Comparison of ENCODE assay signal across 7 mouse cellular contexts in genomic region chr6:42325268-42325609, GRCm38 (mm10). TPM values are rescaled to one million over a fixed set of nuclear protein-coding genes. Genes with fewer than 3 reads are reported as not detected.
DNase-seq lines count a peak whose midpoint lies in the region; ATAC-seq and TF ChIP-seq lines count a peak whose summit lies in the region.

No protein-coding gene starts in this region.

- no peak for TF ChIP-seq POLR2A in heart, adult 2 months (IDR thresholded peaks at IDR 0.05; ENCODE audit: insufficient read depth, low read depth, low read length)
- TF ChIP-seq POLR2A in kidney, adult 2 months (IDR thresholded peaks at IDR 0.05; ENCODE audit: low read depth, low read length) = no peak

- H3K4me2 ChIP-seq in embryonic facial prominence, embryonic 12.5 days (replicated peaks) = peak overlapping the region; percentile 97
- H3K4me2 ChIP-seq in limb, embryonic 12.5 days = peak overlapping the region; percentile 96
- peak overlapping the region; percentile 89 for H3K4me2 ChIP-seq in midbrain, embryonic 14.5 days (ENCODE audit: low read length)

- ATAC-seq in embryonic facial prominence, embryonic 12.5 days (ENCODE audit: insufficient number of reproducible peaks, insufficient read depth, low FRiP score, low TSS enrichment) = no peak
- no peak for ATAC-seq in limb, embryonic 12.5 days (ENCODE audit: insufficient number of reproducible peaks, insufficient read depth, low FRiP score, low TSS enrichment, low read depth)
- peak; percentile 1; the same call in 1 of the 2 replicates for ATAC-seq in midbrain, embryonic 14.5 days (ENCODE audit: low FRiP score, low TSS enrichment)

- H3K4me1 ChIP-seq in embryonic facial prominence, embryonic 12.5 days = peaks cover 7% of the 10 kb centered on the region; the same call in 1 of the 2 replicates
- peaks cover 2% of the 10 kb centered on the region for H3K4me1 ChIP-seq in heart, adult 2 months (ENCODE audit: control insufficient read depth, insufficient read depth, low read length)
- no peaks in the 10 kb centered on the region for H3K4me1 ChIP-seq in kidney, adult 2 months (ENCODE audit: control insufficient read depth, insufficient read depth, low read length)
- H3K4me1 ChIP-seq in limb, embryonic 12.5 days (replicated peaks) = peaks cover 10% of the 10 kb centered on the region
- H3K4me1 ChIP-seq in midbrain, embryonic 14.5 days (ENCODE audit: control insufficient read depth, insufficient read depth, low read length) = peaks cover 11% of the 10 kb centered on the region

- intact Hi-C loops in heart, adult 2 months (cut with DNase I) = loop anchor here (2.0 to 10.0 kb wide), 2 partner anchors 98 to 560 kb away; no protein-coding TSS in a partner anchor

- H3K27ac ChIP-seq in embryonic facial prominence, embryonic 12.5 days = 0 out of 2 replicates have a peak overlapping the region, but pooled peaks have one; percentile 37
- H3K27ac ChIP-seq in heart, adult 2 months = peak overlapping the region; percentile 4; the same call in 1 of the 2 replicates
- no peak overlapping the region for H3K27ac ChIP-seq in kidney, adult 2 months (ENCODE audit: insufficient read depth, low read depth, low read length)
- H3K27ac ChIP-seq in limb, embryonic 12.5 days = no peak overlapping the region
- H3K27ac ChIP-seq in midbrain, embryonic 14.5 days (replicated peaks; ENCODE audit: low read depth, low read length) = peak overlapping the region; percentile 89

- H3K27me3 ChIP-seq in embryonic facial prominence, embryonic 12.5 days = peaks cover 27% of the 10 kb centered on the region
- H3K27me3 ChIP-seq in heart, adult 2 months (ENCODE audit: control insufficient read depth, insufficient read depth, low read length) = peaks cover 10% of the 10 kb centered on the region
- peaks cover 2% of the 10 kb centered on the region; the same call in 1 of the 2 replicates for H3K27me3 ChIP-seq in kidney, adult 2 months (replicated peaks; ENCODE audit: control insufficient read depth, insufficient read depth, low read length)
- peaks cover 43% of the 10 kb centered on the region for H3K27me3 ChIP-seq in limb, embryonic 12.5 days
- H3K27me3 ChIP-seq in midbrain, embryonic 14.5 days (ENCODE audit: control insufficient read depth, insufficient read depth, low read length) = no peaks in the 10 kb centered on the region

- peak; percentile 94 for TF ChIP-seq CTCF in heart, adult 2 months (IDR thresholded peaks at IDR 0.05)
- peak; percentile 78 for TF ChIP-seq CTCF in kidney, adult 2 months (conservative IDR thresholded peaks at IDR 0.05; ENCODE audit: insufficient read depth, insufficient read length, low read depth, low read length)

- 1% methylated on average over 7 of the region's 7 CpGs for WGBS in embryonic facial prominence, embryonic 12.5 days
- 10% methylated on average over 7 of the region's 7 CpGs for WGBS in heart, adult 2 months
- 9% methylated on average over 7 of the region's 7 CpGs for WGBS in kidney, adult 2 months
- 3% methylated on average over 7 of the region's 7 CpGs for WGBS in limb, embryonic 12.5 days
- WGBS in midbrain, embryonic 14.5 days = under 1% methylated on average over 7 of the region's 7 CpGs

- peak; percentile 69 for DNase-seq in adrenal gland, postnatal 25 days
- peak; percentile 76 to 85 for DNase-seq in heart, adult 2 months
- DNase-seq in kidney, adult 2 months = peak; percentile 72
- peak; percentile 87 for DNase-seq in midbrain, embryonic 14.5 days
- peak; percentile 53 for DNase-seq in spleen, adult 12 weeks (ENCODE audit: low spot score)

- H3K9ac ChIP-seq in embryonic facial prominence, embryonic 12.5 days = peak overlapping the region; percentile 61; the same call in 1 of the 2 replicates
- H3K9ac ChIP-seq in heart, adult 2 months (ENCODE audit: low read depth, low read length) = peak overlapping the region; percentile 68
- peak overlapping the region; percentile 77 for H3K9ac ChIP-seq in limb, embryonic 12.5 days (replicated peaks)
- H3K9ac ChIP-seq in midbrain, embryonic 14.5 days (replicated peaks; ENCODE audit: low read length) = peak overlapping the region; percentile 92

- H3K79me2 ChIP-seq in heart, adult 2 months (replicated peaks; ENCODE audit: control insufficient read depth, insufficient read depth, low read length) = no peaks in the 10 kb centered on the region

- TF ChIP-seq EP300 in heart, adult 2 months (IDR thresholded peaks at IDR 0.05; ENCODE audit: insufficient read depth, low read depth, low read length) = 0 out of 2 replicates have a peak, but pooled peaks have one; percentile 4

- peak overlapping the region; percentile 59 for H3K4me3 ChIP-seq in embryonic facial prominence, embryonic 12.5 days
- peak overlapping the region; percentile 50 for H3K4me3 ChIP-seq in heart, adult 2 months
- no peak overlapping the region for H3K4me3 ChIP-seq in kidney, adult 2 months (ENCODE audit: insufficient read depth, low read depth, low read length)
- H3K4me3 ChIP-seq in limb, embryonic 12.5 days (replicated peaks) = peak overlapping the region; percentile 72
- peak overlapping the region; percentile 63 for H3K4me3 ChIP-seq in midbrain, embryonic 14.5 days (replicated peaks; ENCODE audit: low read depth, low read length)

- H3K9me3 ChIP-seq in embryonic facial prominence, embryonic 12.5 days = no peaks in the 10 kb centered on the region
- no peaks in the 10 kb centered on the region for H3K9me3 ChIP-seq in limb, embryonic 12.5 days
- H3K9me3 ChIP-seq in midbrain, embryonic 14.5 days (ENCODE audit: control insufficient read depth, low read length) = no peaks in the 10 kb centered on the region

- no peaks in the 10 kb centered on the region for H3K36me3 ChIP-seq in embryonic facial prominence, embryonic 12.5 days
- no peaks in the 10 kb centered on the region for H3K36me3 ChIP-seq in heart, adult 2 months (ENCODE audit: control insufficient read depth, insufficient read depth, low read length)
- no peaks in the 10 kb centered on the region for H3K36me3 ChIP-seq in kidney, adult 2 months (ENCODE audit: control insufficient read depth, insufficient read depth, low read length)
- H3K36me3 ChIP-seq in limb, embryonic 12.5 days = no peaks in the 10 kb centered on the region
- H3K36me3 ChIP-seq in midbrain, embryonic 14.5 days (ENCODE audit: control insufficient read depth, insufficient read depth, low read length) = peaks cover 6% of the 10 kb centered on the region; the same call in 1 of the 2 replicates

RNA-seq across cellular contexts. Expression of gene Fam131b, which starts 0.8 kb away (rescaled TPM):
- 0.24 TPM in 1 of 2 replicates, not detected in the other for total RNA-seq in adrenal gland, postnatal 25 days (2021)
- 1.2 and 1.4 TPM in 2 replicates for polyA plus RNA-seq in embryonic facial prominence, embryonic 12.5 days (2016; fragmentation: Nextera tagmentation; extraction: Ambion mirVana)
- under 1 TPM; 0.60 to 0.61 TPM for total RNA-seq in heart, adult 2 months (2021)
- polyA plus RNA-seq in heart, adult 2 months (2012; rRNA removed) = 0.82 and 0.88 TPM in 2 replicates
- polyA plus RNA-seq in kidney, adult 2 months (2012; rRNA removed) = 0.05 TPM in 2 replicates
- polyA plus RNA-seq in limb, embryonic 12.5 days (2016; fragmentation: Nextera tagmentation; extraction: Ambion mirVana) = 0.68 and 0.79 TPM in 2 replicates
- polyA plus RNA-seq in midbrain, embryonic 14.5 days (2014; fragmentation: Nextera tagmentation; extraction: Ambion mirVana) = 4.6 and 6.2 TPM in 2 replicates

RNA-seq across cellular contexts. Expression of gene Zyx, which starts 24.2 kb away (rescaled TPM):
- total RNA-seq in adrenal gland, postnatal 25 days (2021) = 105 and 140 TPM in 2 replicates
- polyA plus RNA-seq in embryonic facial prominence, embryonic 12.5 days (2016; fragmentation: Nextera tagmentation; extraction: Ambion mirVana) = 102 and 107 TPM in 2 replicates
- 10 to 100 TPM; 45.8 to 60.2 TPM for total RNA-seq in heart, adult 2 months (2021)
- 77.7 and 110 TPM in 2 replicates for polyA plus RNA-seq in heart, adult 2 months (2012; rRNA removed)
- polyA plus RNA-seq in kidney, adult 2 months (2012; rRNA removed) = 90.0 and 94.2 TPM in 2 replicates
- polyA plus RNA-seq in limb, embryonic 12.5 days (2016; fragmentation: Nextera tagmentation; extraction: Ambion mirVana) = 86.1 and 109 TPM in 2 replicates
- 42.1 and 55.7 TPM in 2 replicates for polyA plus RNA-seq in midbrain, embryonic 14.5 days (2014; fragmentation: Nextera tagmentation; extraction: Ambion mirVana)

RNA-seq across cellular contexts. Expression of gene Clcn1, which starts 38.8 kb away (rescaled TPM):
- total RNA-seq in adrenal gland, postnatal 25 days (2021) = 0.21 TPM in 1 of 2 replicates, not detected in the other
- polyA plus RNA-seq in embryonic facial prominence, embryonic 12.5 days (2016; fragmentation: Nextera tagmentation; extraction: Ambion mirVana) = 0.36 TPM in 2 replicates
- total RNA-seq in heart, adult 2 months (2021) = 1 to 10 TPM; 4.3 to 4.9 TPM
- 12.1 and 20.9 TPM in 2 replicates for polyA plus RNA-seq in heart, adult 2 months (2012; rRNA removed)
- 0.04 and 0.86 TPM in 2 replicates for polyA plus RNA-seq in kidney, adult 2 months (2012; rRNA removed)
- 0.51 and 0.56 TPM in 2 replicates for polyA plus RNA-seq in limb, embryonic 12.5 days (2016; fragmentation: Nextera tagmentation; extraction: Ambion mirVana)
- polyA plus RNA-seq in midbrain, embryonic 14.5 days (2014; fragmentation: Nextera tagmentation; extraction: Ambion mirVana) = 2.8 and 3.4 TPM in 2 replicates

RNA-seq across cellular contexts. Expression of gene Epha1, which starts 47.8 kb away (rescaled TPM):
- 0.48 and 0.55 TPM in 2 replicates for total RNA-seq in adrenal gland, postnatal 25 days (2021)
- polyA plus RNA-seq in embryonic facial prominence, embryonic 12.5 days (2016; fragmentation: Nextera tagmentation; extraction: Ambion mirVana) = 4.7 and 7.2 TPM in 2 replicates
- under 1 TPM; 0.14 to 0.16 TPM for total RNA-seq in heart, adult 2 months (2021)
- 0.50 and 0.94 TPM in 2 replicates for polyA plus RNA-seq in heart, adult 2 months (2012; rRNA removed)
- polyA plus RNA-seq in kidney, adult 2 months (2012; rRNA removed) = 17.0 and 20.0 TPM in 2 replicates
- polyA plus RNA-seq in limb, embryonic 12.5 days (2016; fragmentation: Nextera tagmentation; extraction: Ambion mirVana) = 7.8 and 9.0 TPM in 2 replicates
- polyA plus RNA-seq in midbrain, embryonic 14.5 days (2014; fragmentation: Nextera tagmentation; extraction: Ambion mirVana) = 0.09 and 0.14 TPM in 2 replicates

Comparison
In these comparisons a context has a peak if more than half of its experiments do, and no peak if none do; other contexts are left out.
1. H3K27ac ChIP-seq: peak in embryonic facial prominence, embryonic 12.5 days (single experiment), heart, adult 2 months (single experiment) and midbrain, embryonic 14.5 days (single experiment); none in kidney, adult 2 months (single experiment) and limb, embryonic 12.5 days (single experiment).
2. Peak in every context shown above with its lines, with median percentiles within 50 percentile points of each other: DNase-seq, H3K4me2 ChIP-seq and H3K9ac ChIP-seq.